Mouse (Mus musculus) right cerebral cortex, postnatal 4 days (tissue): ENCODE results near the gene Gm10837.

Experiments
- DNase-seq: peaks from one replicate; pipeline ENCODE4 v3.0.0-alpha.2; 2022

Gm10837 gene

GRCm38 (mm10) chr14:122464763-122465741 lies 25.3 kb upstream of the Gm10837 start, which contains the start of gene Zic5:
Zic5 (minus strand) TSS chr14:122465677.
- peak; percentile 61 for DNase-seq

GRCm38 (mm10) chr14:122465931-122466490 lies 24.4 kb upstream of the Gm10837 start:
- DNase-seq, result no peak

- DNase-seq, result no peak
These were observed 23.5 kb upstream of the Gm10837 start for GRCm38 (mm10) chr14:122466756-122467362.

GRCm38 (mm10) chr14:122467926-122468841 lies 22.2 kb upstream of the Gm10837 start:
- DNase-seq, result no peak

- no peak for DNase-seq
These were observed 21.2 kb upstream of the Gm10837 start for GRCm38 (mm10) chr14:122468971-122469755.

GRCm38 (mm10) chr14:122471449-122472085 lies 18.8 kb upstream of the Gm10837 start:
- DNase-seq, result no peak

GRCm38 (mm10) chr14:122472161-122472560 lies 18.2 kb upstream of the Gm10837 start:
- DNase-seq, result no peak

GRCm38 (mm10) chr14:122472647-122473046 lies 17.7 kb upstream of the Gm10837 start:
- no peak for DNase-seq

- no peak for DNase-seq
These were observed 17.1 kb upstream of the Gm10837 start for GRCm38 (mm10) chr14:122473211-122473751.

GRCm38 (mm10) chr14:122474041-122474890 lies 16.1 kb upstream of the Gm10837 start:
- no peak for DNase-seq

- DNase-seq, result peak; percentile 63
These were observed 15.4 kb upstream of the Gm10837 start, which contains the start of gene Zic2 for GRCm38 (mm10) chr14:122474891-122475556. Zic2 (plus strand) TSS chr14:122475435.

GRCm38 (mm10) chr14:122475557-122476040 lies 14.8 kb upstream of the Gm10837 start:
- DNase-seq, result no peak

- no peak for DNase-seq
These were observed 14.2 kb upstream of the Gm10837 start for GRCm38 (mm10) chr14:122476041-122476821.

GRCm38 (mm10) chr14:122476822-122477215 lies 13.6 kb upstream of the Gm10837 start:
- DNase-seq, result no peak

- no peak for DNase-seq
These were observed 13.1 kb upstream of the Gm10837 start for GRCm38 (mm10) chr14:122477261-122477671.

- no peak for DNase-seq
These were observed 12.3 kb upstream of the Gm10837 start for GRCm38 (mm10) chr14:122477971-122478573.

- DNase-seq, result no peak
These were observed 11.8 kb upstream of the Gm10837 start for GRCm38 (mm10) chr14:122478574-122479011.
